In the genomic region with DNA sequence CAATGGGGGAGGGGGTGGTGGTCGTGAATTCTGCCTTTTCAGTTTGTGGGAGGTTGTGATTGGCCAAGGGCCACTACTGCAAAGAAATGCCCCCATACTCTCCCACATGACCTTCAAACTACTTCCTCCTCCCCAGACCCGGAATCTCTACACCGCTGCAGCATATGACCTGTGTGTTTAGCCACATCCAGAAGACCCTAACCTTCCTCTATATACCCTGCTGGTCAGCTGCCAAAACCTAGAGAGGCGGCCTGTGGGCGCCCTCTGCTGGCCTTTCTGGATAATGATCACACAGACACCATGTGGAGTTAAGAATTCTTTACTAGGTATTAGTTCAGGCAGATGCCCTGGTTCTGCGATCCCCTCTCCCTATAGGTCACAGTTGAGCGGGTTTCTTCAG, we compare ENCODE assay signal across 8 mouse cellular contexts. TPM values are rescaled to one million over a fixed set of nuclear protein-coding genes. Genes with fewer than 3 reads are reported as not detected.
DNase-seq lines count a peak whose midpoint lies in the region; ATAC-seq lines count a peak whose summit lies in the region.

No protein-coding gene starts in this region.

- no peaks in the 10 kb centered on the region for H3K27me3 ChIP-seq in limb, embryonic 11.5 days (ENCODE audit: control insufficient read depth, insufficient read depth, low read length)
- H3K27me3 ChIP-seq in midbrain, embryonic 15.5 days (replicated peaks), result no peaks in the 10 kb centered on the region
- no peaks in the 10 kb centered on the region for H3K27me3 ChIP-seq in stomach, embryonic 15.5 days (replicated peaks)

- H3K4me3 ChIP-seq in limb, embryonic 11.5 days (ENCODE audit: low read depth, low read length), result no peak overlapping the region
- no peak overlapping the region for H3K4me3 ChIP-seq in midbrain, embryonic 15.5 days
- no peak overlapping the region for H3K4me3 ChIP-seq in stomach, embryonic 15.5 days (replicated peaks)

- H3K9me3 ChIP-seq in limb, embryonic 11.5 days (ENCODE audit: control insufficient read depth, low read length), result no peaks in the 10 kb centered on the region
- H3K9me3 ChIP-seq in midbrain, embryonic 15.5 days, result no peaks in the 10 kb centered on the region
- no peaks in the 10 kb centered on the region for H3K9me3 ChIP-seq in stomach, embryonic 15.5 days

- H3K4me2 ChIP-seq in limb, embryonic 11.5 days (ENCODE audit: low read depth, severe bottlenecking), result no peak overlapping the region
- no peak overlapping the region for H3K4me2 ChIP-seq in midbrain, embryonic 15.5 days
- no peak overlapping the region for H3K4me2 ChIP-seq in stomach, embryonic 15.5 days

- 45% methylated on average over 6 of the region's 7 CpGs for WGBS in limb, embryonic 11.5 days
- 23% methylated on average over 7 of the region's 7 CpGs for WGBS in midbrain, embryonic 15.5 days
- WGBS in stomach, embryonic 15.5 days, result 21% methylated on average over 6 of the region's 7 CpGs

- no peak overlapping the region for H3K9ac ChIP-seq in limb, embryonic 11.5 days (ENCODE audit: low read length)
- H3K9ac ChIP-seq in midbrain, embryonic 15.5 days, result no peak overlapping the region
- no peak overlapping the region for H3K9ac ChIP-seq in stomach, embryonic 15.5 days

- ATAC-seq in limb, embryonic 11.5 days (ENCODE audit: insufficient number of reproducible peaks, low FRiP score, low TSS enrichment, low read depth), result peak; percentile 40
- ATAC-seq in midbrain, embryonic 15.5 days (replicated peaks), result peak; percentile 81
- peak; percentile 44; the same call in 1 of the 2 replicates for ATAC-seq in stomach, embryonic 15.5 days (ENCODE audit: insufficient read depth, low FRiP score, low read depth)

- H3K4me1 ChIP-seq in limb, embryonic 11.5 days (ENCODE audit: control insufficient read depth, insufficient read depth, low read length), result no peaks in the 10 kb centered on the region
- H3K4me1 ChIP-seq in midbrain, embryonic 15.5 days, result 0 out of 2 replicates have a peak, but pooled peaks cover 5% of the 10 kb centered on the region
- H3K4me1 ChIP-seq in stomach, embryonic 15.5 days, result no peaks in the 10 kb centered on the region

- H3K36me3 ChIP-seq in limb, embryonic 11.5 days (ENCODE audit: control insufficient read depth, insufficient read depth, low read length), result no peaks in the 10 kb centered on the region; the same call in 1 of the 2 replicates
- no peaks in the 10 kb centered on the region for H3K36me3 ChIP-seq in midbrain, embryonic 15.5 days (replicated peaks)
- H3K36me3 ChIP-seq in stomach, embryonic 15.5 days, result peaks cover 9% of the 10 kb centered on the region; the same call in 1 of the 2 replicates

- peak; percentile 20 for DNase-seq in cerebellum, adult 8-10 months
- no peak for DNase-seq in cerebellum, adult 9-11 months
- peak; percentile 37 for DNase-seq in brain, adult 2 months (ENCODE audit: low read depth, low spot score)
- peak; percentile 70 for DNase-seq in forelimb bud, embryonic 11.5 days (ENCODE audit: low read depth, low spot score)
- DNase-seq in hindlimb bud, embryonic 11.5 days (ENCODE audit: extremely low spot score, low read depth, low spot score), result peak; percentile 16
- DNase-seq in limb, embryonic 11.5 days (ENCODE audit: low spot score), result peak; percentile 74

- H3K27ac ChIP-seq in limb, embryonic 11.5 days (replicated peaks; ENCODE audit: low read depth, low read length), result no peak overlapping the region
- no peak overlapping the region for H3K27ac ChIP-seq in midbrain, embryonic 15.5 days
- H3K27ac ChIP-seq in stomach, embryonic 15.5 days, result no peak overlapping the region; the same call in 1 of the 2 replicates

RNA-seq across cellular contexts. Expression of gene Phgdh, which starts 26.9 kb away (rescaled TPM):
- polyA plus RNA-seq in limb, embryonic 11.5 days (2014; fragmentation: Nextera tagmentation; extraction: Ambion mirVana), result 318 and 329 TPM in 2 replicates
- 113 and 142 TPM in 2 replicates for polyA plus RNA-seq in midbrain, embryonic 15.5 days (2015; fragmentation: Nextera tagmentation; extraction: Ambion mirVana)
- 272 and 344 TPM in 2 replicates for polyA plus RNA-seq in stomach, embryonic 15.5 days (2015; fragmentation: Nextera tagmentation; extraction: Ambion mirVana)

RNA-seq across cellular contexts. Expression of gene Hmgcs2, which starts 32.6 kb away (rescaled TPM):
- 1.1 and 1.4 TPM in 2 replicates for polyA plus RNA-seq in limb, embryonic 11.5 days (2014; fragmentation: Nextera tagmentation; extraction: Ambion mirVana)
- 22.9 and 26.8 TPM in 2 replicates for polyA plus RNA-seq in midbrain, embryonic 15.5 days (2015; fragmentation: Nextera tagmentation; extraction: Ambion mirVana)
- polyA plus RNA-seq in stomach, embryonic 15.5 days (2015; fragmentation: Nextera tagmentation; extraction: Ambion mirVana), result 55.7 and 61.3 TPM in 2 replicates
